Mouse (Mus musculus) urinary bladder, postnatal 4 days (tissue): Measurements from ENCODE around the gene Akap1.
A peak's percentile ranks its signal among the peaks of the same experiment; 100 is the strongest.

Experiments used
- DNase-seq, 2 experiments: peaks; one replicate each; pipeline ENCODE4 v3.0.0; 2021 to 2022; ENCODE audit warnings: low spot score in 2 of 2

Akap1 gene

GRCm38 (mm10) chr11:88878011-88878410, 13.6 kb upstream of the Akap1 start:
- no peak for DNase-seq

GRCm38 (mm10) chr11:88873667-88874030, 9.3 kb upstream of the Akap1 start:
- no peak for DNase-seq

- DNase-seq = no peak
Measured at GRCm38 (mm10) chr11:88873027-88873666, 8.8 kb upstream of the Akap1 start.

- no peak for DNase-seq
Measured at GRCm38 (mm10) chr11:88869443-88869842, 5.1 kb upstream of the Akap1 start.

GRCm38 (mm10) chr11:88863904-88864457, 405 bp downstream of the Akap1 start:
- DNase-seq = peak in 1 of 2 experiments; percentile 39

- no peak for DNase-seq
Measured at GRCm38 (mm10) chr11:88863071-88863903, 1.1 kb downstream of the Akap1 start.

- DNase-seq = no peak
Measured at GRCm38 (mm10) chr11:88862355-88862754, 2.0 kb downstream of the Akap1 start.

- no peak for DNase-seq
Measured at GRCm38 (mm10) chr11:88861060-88861459, 3.3 kb downstream of the Akap1 start.

- DNase-seq = no peak
Measured at GRCm38 (mm10) chr11:88860641-88861040, 3.7 kb downstream of the Akap1 start.

- no peak for DNase-seq
Measured at GRCm38 (mm10) chr11:88857311-88858005, 6.9 kb downstream of the Akap1 start.

GRCm38 (mm10) chr11:88856383-88856782, 8.0 kb downstream of the Akap1 start:
- no peak for DNase-seq

GRCm38 (mm10) chr11:88855795-88856194, 8.6 kb downstream of the Akap1 start:
- no peak for DNase-seq

GRCm38 (mm10) chr11:88853588-88853987, 10.8 kb downstream of the Akap1 start:
- DNase-seq = no peak

GRCm38 (mm10) chr11:88852806-88853205, 11.6 kb downstream of the Akap1 start:
- DNase-seq = no peak

- no peak for DNase-seq
Measured at GRCm38 (mm10) chr11:88851049-88851825, 13.1 kb downstream of the Akap1 start.

- DNase-seq = no peak
Measured at GRCm38 (mm10) chr11:88849732-88850131, 14.7 kb downstream of the Akap1 start.

- no peak for DNase-seq
Measured at GRCm38 (mm10) chr11:88849284-88849683, 15.1 kb downstream of the Akap1 start.

GRCm38 (mm10) chr11:88848590-88848989, 15.8 kb downstream of the Akap1 start:
- no peak for DNase-seq

- no peak for DNase-seq
Measured at GRCm38 (mm10) chr11:88847281-88848006, 16.9 kb downstream of the Akap1 start.

- no peak for DNase-seq
Measured at GRCm38 (mm10) chr11:88844384-88844783, 20.0 kb downstream of the Akap1 start.

- DNase-seq = no peak
Measured at GRCm38 (mm10) chr11:88843305-88843704, 21.1 kb downstream of the Akap1 start.
